Mouse (Mus musculus) layer of hippocampus, adult 2 months (tissue): Measurements from ENCODE around the gene Elf4. TPM values are rescaled to one million over a fixed set of nuclear protein-coding genes. Genes with fewer than 3 reads are reported as not detected.

Experiments used
- DNase-seq, 2 experiments: peaks; one replicate each; pipeline ENCODE4 v3.0.0; 2022; ENCODE audit warnings: low spot score in 2 of 2
- H3K27ac ChIP-seq: fragments of 200-600 bp; 2 replicates; pipeline ENCODE4 v1.8.1; 2022
- H3K4me3 ChIP-seq: fragments of 200-600 bp; 2 replicates; pipeline ENCODE4 v1.8.1; 2022; ENCODE audit warnings: mild to moderate bottlenecking
- CTCF ChIP-seq: fragments of 200-600 bp; conservative IDR thresholded peaks from 2 replicates; pipeline ENCODE4 v1.8.1; 2022; ENCODE audit warnings: antibody characterized with exemption, mild to moderate bottlenecking, moderate library complexity
- long read RNA-seq, 2 experiments: library from polyadenylated mRNA; stranded (forward); transcript quantifications; one replicate each; pipeline ENCODE4 v2.0.0; 2021; ENCODE audit warnings: borderline mapping rate in 2 of 2
- total RNA-seq, 2 experiments: library from RNA; stranded (reverse); gene quantifications; 2 replicates each; pipeline ENCODE4 v1.2.3; 2021

Gene Elf4
- total RNA-seq = under 1 TPM; 0.61 to 0.84 TPM
- long read RNA-seq, experiment 1 = 0 reads
- long read RNA-seq, experiment 2, full-length matches to known transcripts = 1 of 1 reads
- long read RNA-seq, experiment 2, partial matches to known transcripts = 0 of 1 reads
- long read RNA-seq, experiment 2, other reads (novel, unspliced or antisense) = 0 of 1 reads

DNA sequence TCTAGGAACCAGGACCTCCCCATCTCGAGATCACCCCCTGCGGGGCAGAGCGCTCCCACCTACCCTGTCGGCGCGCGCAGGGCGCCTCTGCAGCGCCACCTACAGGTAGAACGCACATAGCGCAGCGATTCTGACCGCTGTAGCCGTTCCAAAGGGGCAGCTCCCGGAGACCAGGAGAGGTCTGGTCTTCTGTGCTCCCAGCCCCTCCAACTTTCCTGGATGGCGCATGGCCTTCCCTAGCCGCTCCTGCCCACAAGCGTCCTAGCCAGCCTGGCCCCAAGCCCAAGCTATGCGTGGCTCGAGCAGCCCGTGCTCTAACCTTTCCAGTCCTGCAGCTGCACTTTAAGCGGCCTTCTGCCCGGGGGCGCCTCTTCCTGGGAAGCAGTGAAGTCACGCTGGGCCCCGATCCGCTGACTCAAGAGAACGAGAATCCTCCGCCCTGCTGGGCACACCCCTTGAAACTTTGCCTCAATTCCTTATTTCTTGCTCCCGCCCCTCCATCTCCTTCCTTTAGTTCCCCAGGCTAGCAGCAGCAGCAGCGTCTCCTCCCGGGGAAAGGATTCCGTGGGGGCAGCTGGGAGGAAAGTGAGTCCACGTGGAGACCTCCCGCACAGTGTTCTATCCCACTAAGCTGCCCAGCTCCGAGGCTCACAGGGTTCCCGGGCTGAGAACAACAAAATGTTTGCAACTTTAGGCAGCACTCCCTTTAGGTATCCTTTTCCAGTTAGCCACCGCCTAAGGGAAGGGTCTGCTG is at the start of gene Elf4:
Gene Elf4 (minus strand): TSS at position 379 of the 754 bp plus-strand sequence.
- H3K4me3 ChIP-seq = peak within 1 kb of the TSS; percentile 50
- no peak within 1 kb of the TSS for H3K27ac ChIP-seq
- peak; percentile 94 for TF ChIP-seq CTCF
- peak in 1 of 2 experiments; percentile 54 for DNase-seq

DNA sequence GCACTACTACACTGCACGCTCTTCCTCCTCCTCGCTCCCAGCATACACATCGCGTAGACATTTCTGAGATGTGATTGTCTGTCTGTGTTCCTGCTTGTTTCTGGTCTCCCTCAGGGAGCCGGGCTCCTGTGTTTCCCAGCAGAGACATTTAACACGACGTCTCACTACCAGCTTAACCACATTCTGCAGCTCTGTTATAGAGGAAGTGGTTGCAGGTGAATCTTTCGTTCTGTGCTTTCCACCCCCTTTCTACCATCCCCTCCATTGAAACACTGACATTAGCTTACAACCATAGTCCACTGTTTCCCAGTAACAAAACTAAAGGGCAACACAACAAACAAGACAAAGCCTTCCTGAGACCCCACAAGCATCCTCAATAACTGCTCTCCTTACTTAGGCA is 30.8 kb upstream of the Elf4 start:
- Histone ChIP-seq H3K4me3 (no peak overlapping the region), H3K27ac (no peak overlapping the region)
- DNase-seq = no peak
- no peak for TF ChIP-seq CTCF

DNA sequence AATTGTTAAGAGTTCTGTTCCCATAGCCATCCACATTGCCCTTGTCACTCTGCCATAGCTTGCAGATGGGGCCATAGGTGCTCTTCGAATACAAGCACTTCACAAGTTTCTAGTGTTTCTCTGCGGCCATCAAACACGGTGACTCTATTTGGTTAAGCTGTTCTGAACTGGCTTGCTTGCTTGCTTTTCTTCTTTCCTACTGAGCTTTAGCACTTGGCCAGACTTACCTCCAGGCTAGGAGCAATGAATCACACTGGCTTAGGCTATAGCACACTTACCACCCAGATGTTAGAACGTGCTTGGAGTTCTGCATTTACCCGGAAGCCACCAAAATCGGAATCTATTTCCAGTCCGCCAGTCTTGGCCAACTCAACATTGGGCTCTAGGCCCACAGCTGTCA is 18.8 kb upstream of the Elf4 start:
- Histone ChIP-seq H3K27ac (no peak overlapping the region), H3K4me3 (no peak overlapping the region)
- TF ChIP-seq CTCF = no peak
- DNase-seq = no peak

GRCm38 (mm10) chrX:48481095-48481494 is 18.2 kb upstream of the Elf4 start:
- Histone ChIP-seq H3K27ac (no peak overlapping the region), H3K4me3 (no peak overlapping the region)
- no peak for DNase-seq
- no peak for TF ChIP-seq CTCF

DNA sequence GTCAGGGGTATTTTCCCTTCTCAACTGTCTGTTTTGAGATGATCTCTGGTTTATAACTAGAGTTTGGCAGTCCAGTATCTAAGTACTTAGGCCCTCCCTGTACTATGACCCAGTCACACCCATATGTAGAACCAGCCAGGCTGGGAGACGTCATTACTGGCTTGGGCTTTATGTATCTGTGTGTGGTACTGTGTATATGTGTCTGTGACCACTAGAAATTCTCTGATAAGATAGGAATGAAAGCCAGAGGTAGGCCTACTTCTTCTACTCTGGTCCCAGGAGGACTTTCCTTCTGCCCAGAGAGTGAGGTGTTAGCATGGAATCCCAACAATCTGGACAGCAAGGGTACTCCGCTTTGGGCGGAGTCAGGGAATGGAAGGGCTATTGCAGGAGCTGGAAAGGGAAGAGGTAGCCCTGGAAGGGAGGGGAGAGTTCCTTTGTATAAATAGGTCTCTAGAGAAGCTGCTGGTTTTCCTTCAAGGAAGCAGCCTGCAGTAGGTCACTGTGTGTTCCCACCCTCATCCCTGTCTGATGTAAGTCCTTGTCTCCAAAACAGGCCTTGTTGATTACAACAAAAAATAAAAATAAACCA is 4.5 kb upstream of the Elf4 start:
- TF ChIP-seq CTCF = no peak
- DNase-seq = no peak
- H3K27ac ChIP-seq = no peak overlapping the region
- H3K4me3 ChIP-seq = no peak overlapping the region

DNA sequence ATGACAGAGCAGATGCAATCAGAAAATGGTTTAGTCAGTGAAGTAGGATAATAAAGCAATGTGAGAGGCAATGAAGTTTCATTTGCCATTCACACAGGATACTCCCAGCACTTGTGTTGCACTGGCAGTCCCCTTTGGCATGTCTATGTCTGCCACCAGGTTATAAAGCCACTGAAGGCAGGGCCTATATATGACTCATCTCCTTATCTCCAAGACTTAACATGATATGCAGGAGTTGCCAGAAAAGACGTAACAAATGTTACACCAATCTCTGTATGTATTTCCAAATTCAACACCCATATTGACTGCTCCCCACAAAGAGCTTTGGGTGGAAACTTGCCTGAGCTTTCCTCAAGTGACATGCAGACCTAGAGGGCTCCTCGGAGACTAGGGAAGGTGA is 3.2 kb upstream of the Elf4 start:
- H3K4me3 ChIP-seq = no peak overlapping the region
- TF ChIP-seq CTCF = no peak
- no peak overlapping the region for H3K27ac ChIP-seq
- no peak for DNase-seq

- H3K27ac ChIP-seq = no peak overlapping the region
- DNase-seq = no peak
- TF ChIP-seq CTCF = no peak
- no peak overlapping the region for H3K4me3 ChIP-seq
These were observed 1.5 kb upstream of the Elf4 start for GRCm38 (mm10) chrX:48464436-48464835.

DNA sequence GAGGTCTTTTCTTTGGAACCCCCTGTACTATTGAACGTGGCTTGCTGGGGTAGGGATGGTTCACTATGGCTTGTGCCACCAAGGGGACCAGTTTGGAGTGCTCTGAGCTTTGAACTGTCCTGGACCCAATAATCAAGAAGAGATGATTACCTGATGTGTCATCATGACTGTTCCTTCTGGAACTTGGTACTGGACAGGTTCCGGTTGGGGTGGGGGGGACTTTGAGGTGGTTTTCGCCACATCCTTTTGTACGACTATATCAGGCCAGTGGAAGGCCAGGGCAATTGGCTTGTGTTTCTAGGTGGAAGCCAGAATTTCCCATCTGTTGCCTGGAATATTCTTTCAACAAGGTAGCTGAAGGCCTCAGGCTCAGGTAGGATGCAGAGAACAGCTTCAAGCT is 704 bp upstream of the Elf4 start:
- H3K27ac ChIP-seq = no peak overlapping the region
- DNase-seq = no peak
- no peak for TF ChIP-seq CTCF
- H3K4me3 ChIP-seq = no peak overlapping the region

GRCm38 (mm10) chrX:48462297-48462696 is 635 bp downstream of the Elf4 start:
- TF ChIP-seq CTCF = no peak
- Histone ChIP-seq H3K4me3 (peak overlapping the region; percentile 50), H3K27ac (no peak overlapping the region)
- DNase-seq = no peak

DNA sequence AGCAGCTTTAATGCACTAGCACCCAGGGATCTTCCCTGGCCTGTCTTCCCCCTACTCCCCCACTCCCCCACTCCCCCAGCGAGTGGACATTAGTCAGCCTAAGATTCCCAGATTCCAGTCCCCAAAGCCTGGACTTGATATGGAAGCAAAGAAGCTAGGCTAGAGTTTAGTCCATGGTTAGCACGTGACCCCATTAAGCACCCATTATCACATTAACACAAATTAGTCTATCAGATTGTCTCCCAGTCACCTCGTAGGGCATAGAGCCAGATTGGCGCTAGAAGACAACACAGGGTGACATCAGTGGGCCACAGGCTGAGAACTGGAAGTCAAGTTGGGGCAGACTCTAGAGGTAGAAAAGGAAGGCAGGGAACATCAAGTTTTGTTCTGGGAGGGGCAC is 1.9 kb downstream of the Elf4 start:
- Histone ChIP-seq H3K27ac (no peak overlapping the region), H3K4me3 (no peak overlapping the region)
- TF ChIP-seq CTCF = no peak
- no peak for DNase-seq

DNA sequence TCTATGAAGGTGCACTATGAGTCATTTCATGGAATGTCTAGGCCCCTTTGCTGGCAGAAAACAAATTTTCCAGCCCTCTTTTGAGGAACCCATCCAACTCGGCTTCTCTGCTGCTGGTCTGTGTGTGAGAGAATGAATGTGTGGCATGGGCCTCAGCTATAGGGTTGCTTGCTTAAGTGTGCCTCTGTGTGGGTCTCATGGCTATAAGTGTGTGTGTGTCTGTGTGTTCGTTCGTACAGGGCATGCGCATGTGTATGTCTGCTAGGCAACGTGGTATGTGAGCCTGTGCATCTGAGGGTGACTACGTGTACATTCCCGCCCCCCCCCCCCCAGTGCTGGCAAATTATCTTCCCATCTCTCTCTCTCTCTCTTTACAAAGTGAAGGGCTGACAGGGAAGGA is 2.4 kb downstream of the Elf4 start:
- H3K4me3 ChIP-seq = no peak overlapping the region
- no peak overlapping the region for H3K27ac ChIP-seq
- DNase-seq = no peak
- no peak for TF ChIP-seq CTCF

GRCm38 (mm10) chrX:48456956-48457355 is 6.0 kb downstream of the Elf4 start:
- Histone ChIP-seq H3K4me3 (no peak overlapping the region), H3K27ac (no peak overlapping the region)
- no peak for TF ChIP-seq CTCF
- DNase-seq = no peak

DNA sequence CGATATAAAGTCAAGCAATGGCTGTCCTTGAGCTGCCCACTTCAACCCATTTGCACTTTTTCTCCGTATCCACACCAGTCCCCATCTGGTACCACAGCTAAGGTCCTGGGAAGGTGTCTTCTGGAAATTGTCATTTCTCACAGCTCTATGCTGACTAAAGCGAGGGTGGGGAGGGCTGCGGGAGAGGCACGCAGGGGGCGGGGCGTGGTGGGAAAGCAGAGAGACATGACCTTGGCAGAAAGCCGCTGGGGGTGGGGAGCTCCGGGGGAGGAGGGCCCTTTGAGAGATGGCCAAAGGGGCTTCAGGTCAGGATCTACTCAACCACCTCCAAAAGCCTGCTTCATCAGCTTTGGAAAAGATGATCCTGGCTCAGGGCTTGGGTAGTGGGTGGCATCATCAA is 7.9 kb downstream of the Elf4 start:
- no peak for DNase-seq
- no peak overlapping the region for H3K4me3 ChIP-seq
- no peak overlapping the region for H3K27ac ChIP-seq
- TF ChIP-seq CTCF = no peak

DNA sequence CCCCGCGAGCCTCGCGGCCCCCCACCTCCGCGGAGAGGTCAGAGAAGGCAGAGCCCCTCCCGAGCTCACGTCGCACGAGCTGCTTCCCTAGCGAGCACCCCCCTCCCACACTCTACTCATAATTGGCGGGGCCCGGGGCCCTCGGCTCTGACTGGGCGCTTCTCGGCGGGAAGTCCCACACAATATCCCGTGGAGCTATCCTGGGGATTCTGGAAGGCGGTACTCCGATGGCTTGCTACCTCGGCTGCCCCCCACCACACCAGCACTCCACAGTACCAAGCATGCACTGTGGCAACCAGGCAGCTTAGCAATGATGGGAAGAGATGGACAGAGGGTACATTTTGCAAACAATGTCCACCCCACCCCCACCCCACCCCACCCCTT is 8.4 kb downstream of the Elf4 start:
- no peak overlapping the region for H3K27ac ChIP-seq
- DNase-seq = no peak
- TF ChIP-seq CTCF = no peak
- H3K4me3 ChIP-seq = peak overlapping the region; percentile 35; the same call in 1 of the 2 replicates
